Mouse (Mus musculus) mature B cell (primary cell): ENCODE measurements around the gene Trp53.
"Not testable (repeated sequence)": the region's sequence is repeated elsewhere in the genome, so short reads cannot be mapped to it uniquely, and the experiment has no call there.

Source experiments
- in situ Hi-C: fragments of 300-500 bp; cut with MboI; formaldehyde crosslinking; loops from 2 replicates; pipeline ENCODE4 v1.14.3; 2019

Trp53 gene

GRCm38 (mm10) chr11:69594853-69595252 is 14.7 kb downstream of the Trp53 start:
- in situ Hi-C loops: no loop called here

GRCm38 (mm10) chr11:69599436-69599835 is 19.3 kb downstream of the Trp53 start:
- in situ Hi-C loops: no loop called here

- in situ Hi-C loops: no loop called here
Measured at GRCm38 (mm10) chr11:69600098-69600497, 19.9 kb downstream of the Trp53 start.

- in situ Hi-C loops: no loop called here
Measured at GRCm38 (mm10) chr11:69601768-69602167, 21.6 kb downstream of the Trp53 start.

- in situ Hi-C loops: no loop called here
Measured at GRCm38 (mm10) chr11:69603516-69603915, 23.4 kb downstream of the Trp53 start.

- in situ Hi-C loops: no loop called here
Measured at GRCm38 (mm10) chr11:69604347-69604746, 24.2 kb downstream of the Trp53 start.

GRCm38 (mm10) chr11:69604795-69605664 is 24.9 kb downstream of the Trp53 start:
- in situ Hi-C loops: no loop called here

- in situ Hi-C loops: no loop called here
Measured at GRCm38 (mm10) chr11:69605726-69606490, 25.7 kb downstream of the Trp53 start, which contains the start of gene Atp1b2. Gene Atp1b2 (minus strand): TSS chr11:69605942.

GRCm38 (mm10) chr11:69606491-69606795 is 26.3 kb downstream of the Trp53 start:
- in situ Hi-C loops: no loop called here

- in situ Hi-C loops: no loop called here
Measured at GRCm38 (mm10) chr11:69606832-69607231, 26.7 kb downstream of the Trp53 start.

- in situ Hi-C loops: no loop called here
Measured at GRCm38 (mm10) chr11:69608525-69608924, 28.4 kb downstream of the Trp53 start.

GRCm38 (mm10) chr11:69609416-69609815 is 29.3 kb downstream of the Trp53 start:
- in situ Hi-C loops: no loop called here

GRCm38 (mm10) chr11:69610899-69611298 is 30.7 kb downstream of the Trp53 start:
- in situ Hi-C loops: no loop called here

GRCm38 (mm10) chr11:69613553-69614256 is 33.5 kb downstream of the Trp53 start:
- in situ Hi-C loops: no loop called here

- in situ Hi-C loops: not testable (repeated sequence)
Measured at GRCm38 (mm10) chr11:69614257-69614588, 34.1 kb downstream of the Trp53 start.

GRCm38 (mm10) chr11:69616781-69617180 is 36.6 kb downstream of the Trp53 start:
- in situ Hi-C loops: no loop called here

- in situ Hi-C loops: no loop called here
Measured at GRCm38 (mm10) chr11:69617805-69618204, 37.6 kb downstream of the Trp53 start, which contains the start of gene Shbg. Gene Shbg (minus strand): TSS chr11:69617905.

GRCm38 (mm10) chr11:69620394-69621081 is 40.4 kb downstream of the Trp53 start:
- in situ Hi-C loops: no loop called here

GRCm38 (mm10) chr11:69621571-69622268 is 41.6 kb downstream of the Trp53 start, which contains the start of gene Sat2:
Gene Sat2 (plus strand): TSS chr11:69622024.
- in situ Hi-C loops: no loop called here

GRCm38 (mm10) chr11:69622406-69622805 is 42.2 kb downstream of the Trp53 start:
- in situ Hi-C loops: no loop called here

GRCm38 (mm10) chr11:69623006-69623405 is 42.8 kb downstream of the Trp53 start:
- in situ Hi-C loops: no loop called here
